ENCODE assay signal across 8 mouse cellular contexts in genomic region chr1:64691121-64691551, GRCm38 (mm10). TPM values are rescaled to one million over a fixed set of nuclear protein-coding genes. Genes with fewer than 3 reads are reported as not detected.
A peak's percentile ranks its signal among the peaks of the same experiment; 100 is the strongest.
DNase-seq lines count a peak whose midpoint lies in the region; ATAC-seq lines count a peak whose summit lies in the region.

No protein-coding gene starts in this region.

- peak overlapping the region; percentile 71 for H3K27ac ChIP-seq in brown adipose tissue, adult 24 weeks (replicated peaks; ENCODE audit: low read depth, low read length)
- peak overlapping the region; percentile 85 for H3K27ac ChIP-seq in hindbrain, embryonic 13.5 days
- peak overlapping the region; percentile 73 for H3K27ac ChIP-seq in limb, embryonic 12.5 days
- peak overlapping the region; percentile 88 for H3K27ac ChIP-seq in midbrain, embryonic 14.5 days (replicated peaks; ENCODE audit: low read depth, low read length)

- DNase-seq in gastrocnemius, adult 18-20 months (ENCODE audit: low spot score), result peak; percentile 45
- DNase-seq in midbrain, embryonic 14.5 days, result no peak
- peak; percentile 28 to 33 for DNase-seq in thymus, postnatal 10 days (ENCODE audit: low spot score in 2 of 2)

- peak overlapping the region; percentile 73 for H3K4me2 ChIP-seq in hindbrain, embryonic 13.5 days
- H3K4me2 ChIP-seq in limb, embryonic 12.5 days, result peak overlapping the region; percentile 81
- peak overlapping the region; percentile 89 for H3K4me2 ChIP-seq in midbrain, embryonic 14.5 days (ENCODE audit: low read length)

- peaks cover 36% of the 10 kb centered on the region for H3K4me1 ChIP-seq in erythroblast, embryonic 14.5 days (ENCODE audit: control insufficient read depth)
- peaks cover 4% of the 10 kb centered on the region; the same call in 1 of the 2 replicates for H3K4me1 ChIP-seq in brown adipose tissue, adult 24 weeks (ENCODE audit: control insufficient read depth, insufficient read depth, insufficient read length, low read length)
- H3K4me1 ChIP-seq in hindbrain, embryonic 13.5 days (replicated peaks), result peaks cover 39% of the 10 kb centered on the region
- H3K4me1 ChIP-seq in limb, embryonic 12.5 days (replicated peaks), result peaks cover 25% of the 10 kb centered on the region
- peaks cover 26% of the 10 kb centered on the region for H3K4me1 ChIP-seq in midbrain, embryonic 14.5 days (ENCODE audit: control insufficient read depth, insufficient read depth, low read length)

- H3K36me3 ChIP-seq in erythroblast, embryonic 14.5 days (ENCODE audit: control insufficient read depth), result peaks cover 5% of the 10 kb centered on the region
- no peaks in the 10 kb centered on the region for H3K36me3 ChIP-seq in hindbrain, embryonic 13.5 days
- H3K36me3 ChIP-seq in limb, embryonic 12.5 days, result no peaks in the 10 kb centered on the region
- H3K36me3 ChIP-seq in midbrain, embryonic 14.5 days (ENCODE audit: control insufficient read depth, insufficient read depth, low read length), result no peaks in the 10 kb centered on the region

- under 1% methylated on average over 49 of the region's 55 CpGs for WGBS in hindbrain, embryonic 13.5 days
- WGBS in limb, embryonic 12.5 days, result under 1% methylated on average over 53 of the region's 55 CpGs
- under 1% methylated on average over 40 of the region's 55 CpGs for WGBS in midbrain, embryonic 14.5 days

- H3K4me3 ChIP-seq in erythroblast, embryonic 14.5 days (replicated peaks), result peak overlapping the region; percentile 92
- peak overlapping the region; percentile 90 for H3K4me3 ChIP-seq in brown adipose tissue, adult 24 weeks (ENCODE audit: insufficient read depth, low read depth, low read length)
- peak overlapping the region; percentile 93 for H3K4me3 ChIP-seq in hindbrain, embryonic 13.5 days
- H3K4me3 ChIP-seq in limb, embryonic 12.5 days (replicated peaks), result peak overlapping the region; percentile 91
- H3K4me3 ChIP-seq in midbrain, embryonic 14.5 days (replicated peaks; ENCODE audit: low read depth, low read length), result peak overlapping the region; percentile 91

- H3K27me3 ChIP-seq in erythroblast, embryonic 14.5 days (ENCODE audit: control insufficient read depth), result peaks cover 20% of the 10 kb centered on the region
- H3K27me3 ChIP-seq in hindbrain, embryonic 13.5 days, result no peaks in the 10 kb centered on the region
- no peaks in the 10 kb centered on the region for H3K27me3 ChIP-seq in limb, embryonic 12.5 days
- no peaks in the 10 kb centered on the region for H3K27me3 ChIP-seq in midbrain, embryonic 14.5 days (ENCODE audit: control insufficient read depth, insufficient read depth, low read length)

- no peak for ATAC-seq in erythroblast, adult 5-6 weeks (replicated peaks; ENCODE audit: low FRiP score, poor library complexity, severe bottlenecking)
- ATAC-seq in hindbrain, embryonic 13.5 days (ENCODE audit: low FRiP score), result peak; percentile 9; the same call in 1 of the 2 replicates
- ATAC-seq in limb, embryonic 12.5 days (ENCODE audit: insufficient number of reproducible peaks, insufficient read depth, low FRiP score, low TSS enrichment, low read depth), result no peak; the same call in 1 of the 2 replicates
- no peak for ATAC-seq in midbrain, embryonic 14.5 days (ENCODE audit: low FRiP score, low TSS enrichment)

- H3K9me3 ChIP-seq in erythroblast, embryonic 14.5 days (ENCODE audit: control insufficient read depth, low read length), result no peaks in the 10 kb centered on the region
- H3K9me3 ChIP-seq in hindbrain, embryonic 13.5 days, result no peaks in the 10 kb centered on the region
- H3K9me3 ChIP-seq in limb, embryonic 12.5 days, result no peaks in the 10 kb centered on the region
- H3K9me3 ChIP-seq in midbrain, embryonic 14.5 days (ENCODE audit: control insufficient read depth, low read length), result no peaks in the 10 kb centered on the region

- peak overlapping the region; percentile 89 for H3K9ac ChIP-seq in hindbrain, embryonic 13.5 days
- H3K9ac ChIP-seq in limb, embryonic 12.5 days (replicated peaks), result peak overlapping the region; percentile 93
- peak overlapping the region; percentile 79 for H3K9ac ChIP-seq in midbrain, embryonic 14.5 days (replicated peaks; ENCODE audit: low read length)

RNA-seq across cellular contexts. Expression of gene Ccnyl1, which starts 0.9 kb away (rescaled TPM):
- 0.76 and 1.3 TPM in 2 replicates for polyA plus RNA-seq in erythroblast, embryonic 14.5 days (2012)
- 2.5 and 2.9 TPM in 2 replicates for total RNA-seq in erythroblast, adult 5-6 weeks (2015; ENCODE audit: low replicate concordance)
- 1.4 and 6.6 TPM in 2 replicates for total RNA-seq in erythroblast, adult 5-6 weeks (2017; ENCODE audit: low replicate concordance)
- 10.1 and 10.9 TPM in 2 replicates for polyA plus RNA-seq in brown adipose tissue, adult 24 weeks (2012; ENCODE audit: insufficient read depth, insufficient read length, missing spikeins)
- total RNA-seq in gastrocnemius, adult 18-20 months (2021), result 10 to 100 TPM; 20.1 to 25.3 TPM
- polyA plus RNA-seq in hindbrain, embryonic 13.5 days (2015; fragmentation: Nextera tagmentation; extraction: Ambion mirVana), result 5.0 and 5.3 TPM in 2 replicates
- polyA plus RNA-seq in limb, embryonic 12.5 days (2016; fragmentation: Nextera tagmentation; extraction: Ambion mirVana), result 7.4 and 7.8 TPM in 2 replicates
- 6.1 and 9.4 TPM in 2 replicates for polyA plus RNA-seq in midbrain, embryonic 14.5 days (2014; fragmentation: Nextera tagmentation; extraction: Ambion mirVana)

RNA-seq across cellular contexts. Expression of gene Fzd5, which starts 46.4 kb away (rescaled TPM):
- polyA plus RNA-seq in erythroblast, embryonic 14.5 days (2012), result 1.3 and 2.3 TPM in 2 replicates
- total RNA-seq in erythroblast, adult 5-6 weeks (2015; ENCODE audit: low replicate concordance), result 2.7 and 5.0 TPM in 2 replicates
- 4.3 and 5.4 TPM in 2 replicates for total RNA-seq in erythroblast, adult 5-6 weeks (2017; ENCODE audit: low replicate concordance)
- polyA plus RNA-seq in brown adipose tissue, adult 24 weeks (2012; ENCODE audit: insufficient read depth, insufficient read length, missing spikeins), result 0.75 and 0.92 TPM in 2 replicates
- total RNA-seq in gastrocnemius, adult 18-20 months (2021), result 1 to 10 TPM; 1.8 to 2.2 TPM
- 0.21 and 0.27 TPM in 2 replicates for polyA plus RNA-seq in hindbrain, embryonic 13.5 days (2015; fragmentation: Nextera tagmentation; extraction: Ambion mirVana)
- polyA plus RNA-seq in limb, embryonic 12.5 days (2016; fragmentation: Nextera tagmentation; extraction: Ambion mirVana), result 0.88 and 1.2 TPM in 2 replicates
- 0.16 and 0.30 TPM in 2 replicates for polyA plus RNA-seq in midbrain, embryonic 14.5 days (2014; fragmentation: Nextera tagmentation; extraction: Ambion mirVana)
